Mouse (Mus musculus): Measurements from ENCODE around the gene Xylt2. TPM values are rescaled to one million over a fixed set of nuclear protein-coding genes. Genes with fewer than 3 reads are reported as not detected.

Gene Xylt2
- total and polyA plus RNA-seq, 2 experiments from 2014 or later: 7.0 to 23.3 TPM

DNA sequence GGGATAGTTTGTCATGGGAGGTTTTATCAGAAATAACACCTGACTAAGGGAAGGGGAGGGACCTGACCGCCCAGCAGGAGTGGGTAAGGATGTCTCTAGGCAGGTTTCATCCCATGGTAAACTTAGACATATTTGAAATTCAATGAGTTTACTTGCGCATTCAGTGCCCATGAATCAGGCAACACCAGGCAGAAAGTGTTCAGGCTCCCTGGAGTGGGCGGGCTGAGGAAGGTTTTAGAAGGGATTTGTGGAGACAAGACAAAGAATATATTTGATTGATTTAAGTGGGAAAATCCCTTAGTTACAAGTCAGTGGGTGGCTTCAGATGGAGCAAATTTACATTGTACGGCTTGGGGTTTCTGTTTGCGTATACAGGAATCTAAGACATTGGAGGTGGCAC is 38.3 kb upstream of the Xylt2 start:
- Histone ChIP-seq H3K27me3 (ENCODE audit: control insufficient read depth, insufficient read depth, low read length) (peaks cover 4% of the 10 kb centered on the region; the same call in 1 of the 2 replicates), H3K27ac (ENCODE audit: low read depth) (no peak overlapping the region), H3K4me2 (ENCODE audit: low read depth, low read length) (no peak overlapping the region), H3K4me3 (ENCODE audit: low read depth, low read length) (no peak overlapping the region), H3K9me3 (replicated peaks; ENCODE audit: control insufficient read depth, low read length) (no peaks in the 10 kb centered on the region), H3K4me1 (ENCODE audit: control insufficient read depth, insufficient read depth) (peaks cover 13% of the 10 kb centered on the region; the same call in 1 of the 2 replicates), H3K36me3 (replicated peaks; ENCODE audit: control insufficient read depth, insufficient read depth, low read length) (no peaks in the 10 kb centered on the region), H3K9ac (replicated peaks; ENCODE audit: low read depth, low read length) (no peak overlapping the region)
- TF ChIP-seq CTCF (IDR thresholded peaks at IDR 0.05; ENCODE audit: low read depth) (no peak), EP300 (IDR thresholded peaks at IDR 0.05; ENCODE audit: low read depth) (no peak)
- ATAC-seq (ENCODE audit: insufficient read depth, low read depth) (no peak), DNase-seq (ENCODE audit: low spot score) (no peak)
- 81% methylated on average over 5 of the region's 5 CpGs for WGBS

GRCm38 (mm10) chr11:94713246-94713860 is 36.0 kb upstream of the Xylt2 start:
- no peak for TF ChIP-seq EP300 (IDR thresholded peaks at IDR 0.05; ENCODE audit: low read depth)
- Histone ChIP-seq H3K27ac (ENCODE audit: low read depth) (no peak overlapping the region), H3K9me3 (replicated peaks; ENCODE audit: control insufficient read depth, low read length) (no peaks in the 10 kb centered on the region), H3K27me3 (ENCODE audit: control insufficient read depth, insufficient read depth, low read length) (peaks cover 4% of the 10 kb centered on the region; the same call in 1 of the 2 replicates), H3K4me1 (ENCODE audit: control insufficient read depth, insufficient read depth) (peaks cover 7% of the 10 kb centered on the region; the same call in 1 of the 2 replicates), H3K9ac (replicated peaks; ENCODE audit: low read depth, low read length) (no peak overlapping the region), H3K4me3 (ENCODE audit: low read depth, low read length) (no peak overlapping the region), H3K4me2 (ENCODE audit: low read depth, low read length) (no peak overlapping the region), H3K36me3 (replicated peaks; ENCODE audit: control insufficient read depth, insufficient read depth, low read length) (no peaks in the 10 kb centered on the region)
- 23% methylated on average over 11 of the region's 11 CpGs for WGBS
- no peak for DNase-seq (ENCODE audit: low spot score)
- ATAC-seq (ENCODE audit: insufficient read depth, low read depth): no peak

DNA sequence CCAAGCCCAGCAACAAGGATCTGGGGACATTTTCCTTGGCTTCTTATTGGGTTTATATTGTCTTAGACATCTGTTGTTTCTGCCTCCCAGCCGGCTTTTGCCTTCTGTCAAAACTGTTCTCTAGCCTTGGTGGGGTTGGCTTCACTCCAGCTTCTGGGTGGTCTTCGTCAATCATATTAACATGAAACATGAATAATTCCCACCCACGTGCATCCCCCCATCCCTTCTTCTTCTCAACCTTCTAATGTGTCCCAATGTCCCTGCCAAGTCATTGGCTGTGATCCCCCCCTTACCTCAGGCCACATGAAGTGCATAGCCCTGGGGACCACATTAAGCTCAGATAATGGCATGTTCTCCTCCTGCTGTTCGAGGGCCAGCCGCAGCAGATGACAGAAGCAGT is 27.2 kb upstream of the Xylt2 start, which contains the start of gene Gm11541:
TSS of gene Gm11541 (minus strand) at position 28 of the 400 bp plus-strand sequence.
- Histone ChIP-seq H3K27me3 (ENCODE audit: control insufficient read depth, insufficient read depth, low read length) (0 out of 2 replicates have a peak, but pooled peaks cover 4% of the 10 kb centered on the region), H3K4me2 (ENCODE audit: low read depth, low read length) (no peak within 1 kb of the TSS), H3K9ac (replicated peaks; ENCODE audit: low read depth, low read length) (no peak within 1 kb of the TSS), H3K36me3 (replicated peaks; ENCODE audit: control insufficient read depth, insufficient read depth, low read length) (no peaks in the 10 kb centered on the region), H3K4me3 (ENCODE audit: low read depth, low read length) (no peak within 1 kb of the TSS), H3K9me3 (replicated peaks; ENCODE audit: control insufficient read depth, low read length) (no peaks in the 10 kb centered on the region), H3K27ac (ENCODE audit: low read depth) (no peak within 1 kb of the TSS), H3K4me1 (ENCODE audit: control insufficient read depth, insufficient read depth) (no peaks in the 10 kb centered on the region)
- TF ChIP-seq CTCF (IDR thresholded peaks at IDR 0.05; ENCODE audit: low read depth) (no peak), EP300 (IDR thresholded peaks at IDR 0.05; ENCODE audit: low read depth) (no peak)
- DNase-seq (ENCODE audit: low spot score): no peak
- WGBS: 74% methylated on average over 5 of the region's 5 CpGs
- ATAC-seq (ENCODE audit: insufficient read depth, low read depth): no peak

GRCm38 (mm10) chr11:94704020-94704419 is 26.7 kb upstream of the Xylt2 start:
- Histone ChIP-seq H3K27ac (ENCODE audit: low read depth) (no peak overlapping the region), H3K4me1 (ENCODE audit: control insufficient read depth, insufficient read depth) (no peaks in the 10 kb centered on the region), H3K9me3 (replicated peaks; ENCODE audit: control insufficient read depth, low read length) (no peaks in the 10 kb centered on the region), H3K4me2 (ENCODE audit: low read depth, low read length) (no peak overlapping the region), H3K36me3 (replicated peaks; ENCODE audit: control insufficient read depth, insufficient read depth, low read length) (no peaks in the 10 kb centered on the region), H3K27me3 (ENCODE audit: control insufficient read depth, insufficient read depth, low read length) (0 out of 2 replicates have a peak, but pooled peaks cover 4% of the 10 kb centered on the region), H3K9ac (replicated peaks; ENCODE audit: low read depth, low read length) (no peak overlapping the region), H3K4me3 (ENCODE audit: low read depth, low read length) (no peak overlapping the region)
- 48% methylated on average over 7 of the region's 7 CpGs for WGBS
- ATAC-seq (ENCODE audit: insufficient read depth, low read depth) (no peak), DNase-seq (ENCODE audit: low spot score) (no peak)
- no peak for TF ChIP-seq EP300 (IDR thresholded peaks at IDR 0.05; ENCODE audit: low read depth)
- 0 out of 2 replicates have a peak, but pooled peaks have one; percentile 9 for TF ChIP-seq CTCF (IDR thresholded peaks at IDR 0.05; ENCODE audit: low read depth)

- Histone ChIP-seq H3K4me2 (ENCODE audit: low read depth, low read length) (no peak overlapping the region), H3K4me3 (ENCODE audit: low read depth, low read length) (no peak overlapping the region), H3K9me3 (replicated peaks; ENCODE audit: control insufficient read depth, low read length) (no peaks in the 10 kb centered on the region), H3K4me1 (ENCODE audit: control insufficient read depth, insufficient read depth) (no peaks in the 10 kb centered on the region; the same call in 1 of the 2 replicates), H3K27me3 (ENCODE audit: control insufficient read depth, insufficient read depth, low read length) (0 out of 2 replicates have a peak, but pooled peaks cover 4% of the 10 kb centered on the region), H3K36me3 (replicated peaks; ENCODE audit: control insufficient read depth, insufficient read depth, low read length) (no peaks in the 10 kb centered on the region), H3K27ac (ENCODE audit: low read depth) (no peak overlapping the region), H3K9ac (replicated peaks; ENCODE audit: low read depth, low read length) (no peak overlapping the region)
- 56% methylated on average over 3 of the region's 3 CpGs for WGBS
- DNase-seq (ENCODE audit: low spot score) (no peak), ATAC-seq (ENCODE audit: insufficient read depth, low read depth) (no peak)
- TF ChIP-seq CTCF (IDR thresholded peaks at IDR 0.05; ENCODE audit: low read depth) (no peak), EP300 (IDR thresholded peaks at IDR 0.05; ENCODE audit: low read depth) (no peak)
Measured at GRCm38 (mm10) chr11:94702216-94702610, 24.9 kb upstream of the Xylt2 start.
